Mouse (Mus musculus) lung, adult 2 months (tissue): ENCODE data around the gene Fndc9. TPM values are rescaled to one million over a fixed set of nuclear protein-coding genes. Genes with fewer than 3 reads are reported as not detected.

ENCODE experiments used
- DNase-seq: peaks from one replicate; pipeline ENCODE4 v3.0.0; 2022
- H3K4me1 ChIP-seq: fragments of 200-500 bp; 2 replicates; pipeline ENCODE4 v1.6.1; 2011; ENCODE audit warnings: low read length; ENCODE audit not compliant: control insufficient read depth, insufficient read depth
- H3K4me3 ChIP-seq: fragments of 200-500 bp; replicated peaks from 2 replicates; pipeline ENCODE3; 2011; ENCODE audit warnings: low read depth, mild to moderate bottlenecking, control low read depth, low read length; ENCODE audit errors: extremely low read depth
- CTCF ChIP-seq: fragments of 200-500 bp; IDR thresholded peaks from 2 replicates; pipeline ENCODE4 v1.5.1; 2011; ENCODE audit warnings: mild to moderate bottlenecking, low read length, control low read depth; ENCODE audit not compliant: insufficient read depth
- POLR2A ChIP-seq: fragments of 200-500 bp; IDR thresholded peaks from 2 replicates; pipeline ENCODE4 v1.6.1; 2011; ENCODE audit warnings: low read depth, mild to moderate bottlenecking, control low read depth, low read length, borderline replicate concordance; ENCODE audit errors: extremely low read depth
- WGBS: fragments of 180-500 bp; shearing (Covaris S2); methylation state at CpG from one replicate; pipeline ENCODE4 v1.1.7; 2018; 5-methylcytosine and 5-hydroxymethylcytosine counted together
- polyA plus RNA-seq: library from polyadenylated mRNA; depleted of rRNA; stranded (reverse); fragments of >200 nt; gene quantifications from 2 replicates; pipeline ENCODE4 v1.2.3, GENCODE M21; 2012

Gene Fndc9
- polyA plus RNA-seq, 1 experiment = 2.6 TPM

GRCm38 (mm10) chr11:46232803-46233202 lies 2.5 kb upstream of the Fndc9 start:
- TF ChIP-seq CTCF (no peak), POLR2A (no peak)
- no peaks in the 10 kb centered on the region for H3K4me1 ChIP-seq
- no peak overlapping the region for H3K4me3 ChIP-seq
- 91% methylated on average over 4 of the region's 4 CpGs for WGBS
- DNase-seq = no peak

- DNase-seq = no peak
- no peak overlapping the region for H3K4me3 ChIP-seq
- H3K4me1 ChIP-seq = no peaks in the 10 kb centered on the region
- no peak for TF ChIP-seq CTCF
- no peak for TF ChIP-seq POLR2A
- 71% methylated on average over 4 of the region's 4 CpGs for WGBS
Measured at GRCm38 (mm10) chr11:46233966-46234365, 1.4 kb upstream of the Fndc9 start.

- Histone ChIP-seq H3K4me1 (no peaks in the 10 kb centered on the region), H3K4me3 (no peak overlapping the region)
- peak; percentile 56 for DNase-seq
- TF ChIP-seq POLR2A (no peak), CTCF (peak; percentile 18; the same call in 1 of the 2 replicates)
- WGBS = 42% methylated on average over 4 of the region's 4 CpGs
Measured at GRCm38 (mm10) chr11:46236976-46237375, 1.6 kb downstream of the Fndc9 start.

- Histone ChIP-seq H3K4me1 (no peaks in the 10 kb centered on the region), H3K4me3 (no peak overlapping the region)
- TF ChIP-seq CTCF (no peak), POLR2A (no peak)
- DNase-seq = no peak
- 88% methylated on average over 7 of the region's 7 CpGs for WGBS
Measured at GRCm38 (mm10) chr11:46241150-46241673, 5.9 kb downstream of the Fndc9 start.

GRCm38 (mm10) chr11:46241985-46242384 lies 6.7 kb downstream of the Fndc9 start:
- WGBS = 85% methylated on average over 8 of the region's 8 CpGs

GRCm38 (mm10) chr11:46244731-46245604 lies 9.6 kb downstream of the Fndc9 start:
- Histone ChIP-seq H3K4me1 (no peaks in the 10 kb centered on the region), H3K4me3 (no peak overlapping the region)
- WGBS = 89% methylated on average over 23 of the region's 23 CpGs
- no peak for DNase-seq
- TF ChIP-seq POLR2A (no peak), CTCF (no peak)

More at GRCm38 (mm10) chr11:46241985-46242384, 6.7 kb downstream of the Fndc9 start:
- H3K4me1 ChIP-seq = no peaks in the 10 kb centered on the region
- DNase-seq = no peak
- H3K4me3 ChIP-seq = no peak overlapping the region
- TF ChIP-seq POLR2A = no peak
- no peak for TF ChIP-seq CTCF

GRCm38 (mm10) chr11:46245926-46246325 lies 10.6 kb downstream of the Fndc9 start:
- no peak overlapping the region for H3K4me3 ChIP-seq
- no peaks in the 10 kb centered on the region for H3K4me1 ChIP-seq
- TF ChIP-seq CTCF = no peak
- no peak for TF ChIP-seq POLR2A
- DNase-seq = no peak
- WGBS = 53% methylated on average over 8 of the region's 8 CpGs

- DNase-seq = no peak
- Histone ChIP-seq H3K4me3 (no peak overlapping the region), H3K4me1 (no peaks in the 10 kb centered on the region)
- TF ChIP-seq POLR2A (no peak), CTCF (no peak)
- WGBS = 56% methylated on average over 7 of the region's 7 CpGs
Measured at GRCm38 (mm10) chr11:46246393-46246792, 11.1 kb downstream of the Fndc9 start.

- TF ChIP-seq POLR2A (no peak), CTCF (no peak)
- no peak overlapping the region for H3K4me3 ChIP-seq
- no peaks in the 10 kb centered on the region for H3K4me1 ChIP-seq
- 85% methylated on average over 3 of the region's 3 CpGs for WGBS
- no peak for DNase-seq
Measured at GRCm38 (mm10) chr11:46248352-46248751, 13.0 kb downstream of the Fndc9 start.

- 32% methylated on average over 7 of the region's 7 CpGs for WGBS
- peak; percentile 58 for DNase-seq
- TF ChIP-seq POLR2A = no peak
- peak; percentile 98 for TF ChIP-seq CTCF
Measured at GRCm38 (mm10) chr11:46251994-46252393, 16.7 kb downstream of the Fndc9 start.

More at GRCm38 (mm10) chr11:46251994-46252393, 16.7 kb downstream of the Fndc9 start:
- no peaks in the 10 kb centered on the region for H3K4me1 ChIP-seq
- no peak overlapping the region for H3K4me3 ChIP-seq
